Mouse (Mus musculus) cortical plate, adult 2 months (tissue): ENCODE results near the gene Ptpn13.

Experiments used
- CTCF ChIP-seq: fragments of 200-500 bp; IDR thresholded peaks from 2 replicates; pipeline ENCODE4 v1.5.1; 2011; ENCODE audit warnings: mild to moderate bottlenecking, control low read depth, low read length; ENCODE audit not compliant: insufficient read depth; ENCODE audit errors: extremely low read depth
- POLR2A ChIP-seq: fragments of 200-500 bp; IDR thresholded peaks from 2 replicates; pipeline ENCODE4 v1.6.1; 2011; ENCODE audit warnings: mild to moderate bottlenecking, low read length, control low read depth; ENCODE audit not compliant: insufficient read depth; ENCODE audit errors: extremely low read depth

DNA sequence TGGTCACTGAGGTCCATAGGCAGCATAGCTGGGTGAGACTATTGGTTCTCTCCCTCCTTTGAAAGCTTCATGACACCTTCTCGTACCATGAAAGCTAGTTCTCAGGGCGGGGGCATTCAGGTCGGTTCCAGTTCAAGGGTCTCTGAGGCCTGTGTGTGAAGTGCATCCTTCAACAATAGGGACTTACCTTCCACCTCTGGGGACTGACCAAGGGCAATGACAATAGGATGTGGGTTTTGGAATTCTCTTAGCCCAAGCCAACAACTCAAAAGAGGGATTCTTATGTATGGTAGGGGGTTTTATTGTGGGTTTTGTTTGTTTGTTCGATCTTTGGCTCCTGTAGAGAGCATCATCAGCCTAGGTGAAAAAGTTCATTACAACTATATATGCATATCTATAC, 42.0 kb upstream of the Ptpn13 start:
- TF ChIP-seq POLR2A (no peak), CTCF (no peak)
